26 mouse cellular contexts compared by ENCODE assay signal in the genomic region with DNA sequence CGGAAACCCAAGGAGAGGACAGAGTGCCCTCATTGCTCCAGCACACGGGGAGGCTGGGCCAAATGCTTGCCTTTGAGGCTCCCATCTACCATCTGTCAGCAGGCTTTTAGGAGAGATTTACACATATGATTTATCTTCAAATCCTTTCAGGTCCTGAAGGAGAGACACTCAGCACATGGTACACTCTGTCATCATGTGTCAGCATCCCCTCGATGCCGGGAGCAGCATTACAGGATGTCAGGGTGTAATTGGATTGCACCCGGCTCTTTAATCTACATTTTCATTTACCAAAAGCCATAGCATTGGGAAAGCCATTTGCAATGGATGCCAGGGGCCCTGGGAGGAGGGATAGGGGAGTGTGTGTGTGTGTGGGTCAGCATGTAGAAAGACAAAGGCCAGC.
A peak's percentile ranks its signal among the peaks of the same experiment; 100 is the strongest.
DNase-seq lines count a peak whose midpoint lies in the region; ATAC-seq lines count a peak whose summit lies in the region.
"Had no signal": no experiment of that assay in that cellular context is flagged by ENCODE, and none has a peak within 500 bp of the region (broad histone marks: within the 10 kb centered on the region; RNA-seq: fewer than 3 reads in every experiment).

No protein-coding gene starts in this region.

- no peak overlapping the region for H3K9ac ChIP-seq in hindbrain, embryonic 12.5 days
- H3K9ac ChIP-seq in hindbrain, embryonic 11.5 days (ENCODE audit: low read depth, low read length): no peak overlapping the region
- H3K9ac ChIP-seq in neural tube, embryonic 13.5 days: no peak overlapping the region
- H3K9ac ChIP-seq in neural tube, embryonic 15.5 days (replicated peaks): no peak overlapping the region
- H3K9ac ChIP-seq in midbrain, embryonic 15.5 days: no peak overlapping the region
- H3K9ac ChIP-seq: embryonic facial prominence, embryonic 12.5 days; forebrain, postnatal 0 days; hindbrain, embryonic 15.5 days; intestine, embryonic 15.5 days; liver, embryonic 12.5 days; liver, postnatal 0 days had no signal

- ATAC-seq in hindbrain, embryonic 12.5 days (ENCODE audit: low FRiP score): peak; percentile 26; the same call in 1 of the 2 replicates
- ATAC-seq in hindbrain, embryonic 11.5 days (ENCODE audit: low FRiP score): no peak
- ATAC-seq in neural tube, embryonic 13.5 days (ENCODE audit: low read depth): no peak
- ATAC-seq in neural tube, embryonic 15.5 days (ENCODE audit: low FRiP score): no peak
- ATAC-seq in midbrain, embryonic 15.5 days (replicated peaks): peak; percentile 42; the same call in 1 of the 2 replicates
- ATAC-seq in granulocyte monocyte progenitor cell, adult 5-6 weeks (replicated peaks; ENCODE audit: poor library complexity, severe bottlenecking): no peak
- ATAC-seq: CD4-positive, CD25-positive, alpha-beta regulatory T cell, adult 4 months; forebrain, postnatal 0 days; intestine, embryonic 15.5 days; liver, embryonic 12.5 days; liver, postnatal 0 days had no signal

- no peak for DNase-seq in hindbrain, embryonic 11.5 days (ENCODE audit: low spot score)
- DNase-seq in adrenal gland, adult 8-10 months: no peak
- DNase-seq: adrenal gland, postnatal 36 days; cerebellum, adult 2 months; cerebellum, postnatal 14 days; forebrain, postnatal 0 days; heart, postnatal 14 days; kidney, adult 2 months; kidney, postnatal 36 days; left cerebral cortex, postnatal 4 days; liver, postnatal 0 days; lung, postnatal 36 days; thymus, adult 2 months; thymus, postnatal 36 days had no signal

- 68% methylated on average over 5 of the region's 5 CpGs for WGBS in hindbrain, embryonic 12.5 days
- 66% methylated on average over 5 of the region's 5 CpGs for WGBS in hindbrain, embryonic 11.5 days
- 42% methylated on average over 5 of the region's 5 CpGs for WGBS in neural tube, embryonic 13.5 days
- 40% methylated on average over 5 of the region's 5 CpGs for WGBS in neural tube, embryonic 15.5 days
- 34% methylated on average over 5 of the region's 5 CpGs for WGBS in midbrain, embryonic 15.5 days

- H3K4me2 ChIP-seq in hindbrain, embryonic 12.5 days (replicated peaks): no peak overlapping the region
- no peak overlapping the region for H3K4me2 ChIP-seq in hindbrain, embryonic 11.5 days (replicated peaks; ENCODE audit: low read depth, low read length)
- no peak overlapping the region for H3K4me2 ChIP-seq in neural tube, embryonic 13.5 days
- no peak overlapping the region for H3K4me2 ChIP-seq in neural tube, embryonic 15.5 days
- no peak overlapping the region for H3K4me2 ChIP-seq in midbrain, embryonic 15.5 days
- H3K4me2 ChIP-seq: embryonic facial prominence, embryonic 12.5 days; hindbrain, embryonic 15.5 days; intestine, embryonic 15.5 days; liver, embryonic 12.5 days had no signal

- no peaks in the 10 kb centered on the region for H3K36me3 ChIP-seq in hindbrain, embryonic 12.5 days
- H3K36me3 ChIP-seq in hindbrain, embryonic 11.5 days (ENCODE audit: control insufficient read depth, insufficient read depth, low read length): no peaks in the 10 kb centered on the region
- H3K36me3 ChIP-seq in neural tube, embryonic 13.5 days: no peaks in the 10 kb centered on the region
- H3K36me3 ChIP-seq in neural tube, embryonic 15.5 days: no peaks in the 10 kb centered on the region
- no peaks in the 10 kb centered on the region for H3K36me3 ChIP-seq in midbrain, embryonic 15.5 days (replicated peaks)
- H3K36me3 ChIP-seq: embryonic facial prominence, embryonic 12.5 days; forebrain, embryonic 10.5 days; hindbrain, embryonic 15.5 days; intestine, embryonic 15.5 days; liver, embryonic 12.5 days had no signal

- H3K27me3 ChIP-seq in hindbrain, embryonic 12.5 days: no peaks in the 10 kb centered on the region
- no peaks in the 10 kb centered on the region for H3K27me3 ChIP-seq in hindbrain, embryonic 11.5 days (ENCODE audit: control insufficient read depth, insufficient read depth, low read length)
- H3K27me3 ChIP-seq in neural tube, embryonic 13.5 days: no peaks in the 10 kb centered on the region
- no peaks in the 10 kb centered on the region for H3K27me3 ChIP-seq in neural tube, embryonic 15.5 days (replicated peaks)
- H3K27me3 ChIP-seq in midbrain, embryonic 15.5 days (replicated peaks): no peaks in the 10 kb centered on the region
- H3K27me3 ChIP-seq: embryonic facial prominence, embryonic 12.5 days; hindbrain, embryonic 15.5 days; intestine, embryonic 15.5 days; liver, embryonic 12.5 days had no signal

- H3K4me3 ChIP-seq in hindbrain, embryonic 12.5 days: no peak overlapping the region
- no peak overlapping the region for H3K4me3 ChIP-seq in hindbrain, embryonic 11.5 days (ENCODE audit: low read depth, low read length)
- H3K4me3 ChIP-seq in neural tube, embryonic 13.5 days: no peak overlapping the region
- H3K4me3 ChIP-seq in neural tube, embryonic 15.5 days (replicated peaks): no peak overlapping the region
- no peak overlapping the region for H3K4me3 ChIP-seq in midbrain, embryonic 15.5 days
- H3K4me3 ChIP-seq: embryonic facial prominence, embryonic 12.5 days; forebrain, embryonic 10.5 days; hindbrain, embryonic 15.5 days; intestine, embryonic 15.5 days; layer of hippocampus, adult 2 months; liver, embryonic 12.5 days had no signal

- H3K4me1 ChIP-seq in hindbrain, embryonic 12.5 days: no peaks in the 10 kb centered on the region
- no peaks in the 10 kb centered on the region; the same call in 1 of the 2 replicates for H3K4me1 ChIP-seq in hindbrain, embryonic 11.5 days (replicated peaks; ENCODE audit: control insufficient read depth, insufficient read depth, low read length)
- no peaks in the 10 kb centered on the region for H3K4me1 ChIP-seq in neural tube, embryonic 13.5 days (replicated peaks)
- no peaks in the 10 kb centered on the region for H3K4me1 ChIP-seq in neural tube, embryonic 15.5 days
- no peaks in the 10 kb centered on the region for H3K4me1 ChIP-seq in midbrain, embryonic 15.5 days
- H3K4me1 ChIP-seq: embryonic facial prominence, embryonic 12.5 days; forebrain, embryonic 10.5 days; intestine, embryonic 15.5 days; liver, embryonic 12.5 days had no signal

- no peaks in the 10 kb centered on the region for H3K9me3 ChIP-seq in hindbrain, embryonic 12.5 days (replicated peaks)
- H3K9me3 ChIP-seq in hindbrain, embryonic 11.5 days (ENCODE audit: control insufficient read depth, low read length): no peaks in the 10 kb centered on the region; the same call in 1 of the 2 replicates
- H3K9me3 ChIP-seq in neural tube, embryonic 13.5 days: peaks cover 6% of the 10 kb centered on the region; the same call in 1 of the 2 replicates
- peaks cover 11% of the 10 kb centered on the region; the same call in 1 of the 2 replicates for H3K9me3 ChIP-seq in neural tube, embryonic 15.5 days (replicated peaks)
- no peaks in the 10 kb centered on the region for H3K9me3 ChIP-seq in midbrain, embryonic 15.5 days
- H3K9me3 ChIP-seq: embryonic facial prominence, embryonic 12.5 days; hindbrain, embryonic 15.5 days; intestine, embryonic 15.5 days had no signal

- no peak overlapping the region for H3K27ac ChIP-seq in hindbrain, embryonic 12.5 days
- H3K27ac ChIP-seq in hindbrain, embryonic 11.5 days (ENCODE audit: low read depth, low read length): no peak overlapping the region
- H3K27ac ChIP-seq in neural tube, embryonic 13.5 days (replicated peaks): peak overlapping the region; percentile 23; the same call in 1 of the 2 replicates
- H3K27ac ChIP-seq in neural tube, embryonic 15.5 days (replicated peaks): no peak overlapping the region
- H3K27ac ChIP-seq in midbrain, embryonic 15.5 days: peak overlapping the region; percentile 55; the same call in 1 of the 2 replicates
- H3K27ac ChIP-seq: embryonic facial prominence, embryonic 12.5 days; forebrain, embryonic 10.5 days; hindbrain, embryonic 15.5 days; intestine, embryonic 15.5 days; layer of hippocampus, adult 2 months; liver, embryonic 12.5 days had no signal

Comparison
In these comparisons a context has a peak if more than half of its experiments do, and no peak if none do; other contexts are left out.
1. ATAC-seq: peak in hindbrain, embryonic 12.5 days (single experiment) and midbrain, embryonic 15.5 days (single experiment); none in hindbrain, embryonic 11.5 days (single experiment), neural tube, embryonic 13.5 days (single experiment), neural tube, embryonic 15.5 days (single experiment) and granulocyte monocyte progenitor cell, adult 5-6 weeks (single experiment).
2. H3K27ac ChIP-seq: peak in neural tube, embryonic 13.5 days (single experiment) and midbrain, embryonic 15.5 days (single experiment); none in hindbrain, embryonic 12.5 days (single experiment), hindbrain, embryonic 11.5 days (single experiment) and neural tube, embryonic 15.5 days (single experiment).